Mouse (Mus musculus) common myeloid progenitor, adult 5-6 weeks (primary cell): Measurements from ENCODE around the gene Rcan3. TPM values are rescaled to one million over a fixed set of nuclear protein-coding genes. Genes with fewer than 3 reads are reported as not detected.

Experiments
- ATAC-seq: replicated peaks from 2 replicates; pipeline ENCODE4 v1.8.0; 2016; ENCODE audit warnings: low read depth, mild to moderate bottlenecking, moderate TSS enrichment, inconsistent platforms; ENCODE audit not compliant: poor library complexity, severe bottlenecking
- total RNA-seq: library from RNA; stranded (forward); fragments of 200-1000, 187-1606 nt; gene quantifications from 2 replicates; pipeline ENCODE4 v1.2.3, GENCODE M21; 2017

The Rcan3 gene
- total RNA-seq, 1 experiment from 2014 or later, result 11.1 TPM

DNA sequence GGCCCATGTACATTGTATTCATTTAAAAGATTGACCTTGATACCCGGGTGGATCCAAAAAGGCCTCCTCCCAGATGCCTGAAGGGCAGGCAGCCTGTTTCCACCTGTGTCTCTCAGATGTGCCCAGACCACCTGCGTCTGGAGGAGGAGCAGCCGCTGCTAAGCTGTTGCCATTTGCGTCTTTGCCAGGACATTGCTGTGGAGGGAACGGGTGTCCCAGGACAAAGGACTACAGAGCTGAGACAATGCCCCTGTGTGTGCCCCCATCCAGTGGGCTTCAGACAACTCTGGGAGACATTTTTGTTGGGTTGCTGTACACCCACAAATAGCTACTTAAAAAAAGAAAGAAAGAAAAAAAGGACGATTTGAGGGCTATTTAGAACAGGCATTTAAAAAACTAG lies 70.8 kb downstream of the Rcan3 start:
- no peak for ATAC-seq

Other genes starting within 250 kb of the Rcan3 start
- 79.0 and 80.4 TPM in 2 replicates for gene Clic4, start 161.0 kb downstream of the Rcan3 start, total RNA-seq
- 206 and 227 TPM in 2 replicates for gene Srrm1, start 80.5 kb downstream of the Rcan3 start, total RNA-seq
- not detected in 2 replicates for gene Ncmap, start 35.6 kb downstream of the Rcan3 start, total RNA-seq
- not detected in 2 replicates for gene Stpg1, start 60.9 kb upstream of the Rcan3 start, total RNA-seq
- 31.7 and 39.1 TPM in 2 replicates for gene Nipal3, start 61.2 kb upstream of the Rcan3 start, total RNA-seq
- not detected in 2 replicates for gene Grhl3, start 139.8 kb upstream of the Rcan3 start, total RNA-seq